Mouse (Mus musculus) olfactory bulb, adult 2 months (tissue): ENCODE data around the gene Klhl29. TPM values are rescaled to one million over a fixed set of nuclear protein-coding genes. Genes with fewer than 3 reads are reported as not detected.

ENCODE experiments used
- H3K27ac ChIP-seq: fragments of 200-500 bp; 2 replicates; pipeline ENCODE4 v1.5.1; 2012; ENCODE audit warnings: low read depth, low read length; ENCODE audit not compliant: insufficient read depth
- H3K4me1 ChIP-seq: fragments of 200-500 bp; 2 replicates; pipeline ENCODE4 v1.6.1; 2012; ENCODE audit warnings: low read length; ENCODE audit not compliant: control insufficient read depth, insufficient read depth
- H3K4me3 ChIP-seq: fragments of 200-500 bp; 2 replicates; pipeline ENCODE4 v1.5.1; 2012; ENCODE audit warnings: mild to moderate bottlenecking, low read depth, low read length, moderate library complexity; ENCODE audit not compliant: insufficient read depth
- CTCF ChIP-seq: fragments of 200-500 bp; IDR thresholded peaks from 2 replicates; pipeline ENCODE4 v1.5.1; 2012; ENCODE audit warnings: low read depth, mild to moderate bottlenecking, low read length, moderate library complexity; ENCODE audit not compliant: insufficient read depth
- POLR2A ChIP-seq: fragments of 200-500 bp; IDR thresholded peaks from 2 replicates; pipeline ENCODE4 v1.6.1; 2012; ENCODE audit warnings: mild to moderate bottlenecking, low read depth, low read length, moderate library complexity; ENCODE audit not compliant: insufficient read depth
- WGBS: fragments of 180-500 bp; shearing (Covaris S2); methylation state at CpG from one replicate; pipeline ENCODE4 v1.1.7; 2018; 5-methylcytosine and 5-hydroxymethylcytosine counted together
- polyA plus RNA-seq: library from polyadenylated mRNA; stranded (reverse); fragments of >200 nt; gene quantifications from 2 replicates; pipeline ENCODE4 v1.2.4, GENCODE M21; 2012; ENCODE audit warnings: low replicate concordance; ENCODE audit not compliant: missing spikeins, insufficient read depth, insufficient read length

Klhl29 gene
- polyA plus RNA-seq, 1 experiment = not detected

DNA sequence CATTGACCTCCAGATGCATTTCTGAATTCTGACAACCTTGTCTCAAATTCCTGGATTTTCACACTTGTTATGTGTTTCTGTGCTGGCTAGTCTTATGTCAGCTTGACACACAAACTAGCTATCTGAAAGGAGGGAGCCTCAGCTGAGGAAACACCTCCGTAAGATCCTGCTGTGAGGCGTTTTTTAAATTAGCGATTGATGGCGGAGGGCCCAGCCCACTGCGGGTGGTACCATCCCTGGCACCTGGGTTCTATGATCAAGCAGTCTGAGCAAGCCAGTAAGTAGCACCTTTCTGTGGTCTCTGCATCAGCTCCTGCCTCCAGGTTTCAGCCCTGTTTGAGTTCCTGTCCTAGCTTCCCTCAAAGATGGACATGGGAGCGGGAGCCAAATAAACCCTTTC lies 131.6 kb downstream of the Klhl29 start:
- Histone ChIP-seq H3K4me1 (peaks cover 56% of the 10 kb centered on the region), H3K4me3 (no peak overlapping the region), H3K27ac (no peak overlapping the region)
- WGBS = 59% methylated on average over 6 of the region's 6 CpGs
- TF ChIP-seq POLR2A (no peak), CTCF (no peak)

DNA sequence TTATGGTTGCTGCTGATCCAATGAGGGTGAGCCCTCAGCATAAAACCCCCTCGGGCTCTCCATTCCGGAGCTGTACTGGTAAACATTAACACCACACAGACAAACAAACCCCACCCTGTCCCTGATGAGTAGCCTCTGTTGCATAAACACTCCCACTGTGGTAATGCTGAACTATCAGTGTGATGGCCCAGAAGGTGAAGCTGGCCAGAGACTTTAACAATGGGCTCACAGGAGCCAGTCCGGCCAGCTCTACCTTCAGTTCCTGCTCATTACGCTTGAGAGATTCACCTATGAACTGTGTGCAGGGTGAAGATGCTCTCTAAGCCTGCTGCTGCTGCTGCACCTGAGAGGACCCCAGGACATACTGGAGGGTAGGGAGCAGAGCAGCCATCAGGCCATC lies 132.0 kb downstream of the Klhl29 start:
- 67% methylated on average over 4 of the region's 4 CpGs for WGBS
- Histone ChIP-seq H3K27ac (no peak overlapping the region), H3K4me3 (no peak overlapping the region), H3K4me1 (peaks cover 56% of the 10 kb centered on the region)
- TF ChIP-seq POLR2A (no peak), CTCF (no peak)

DNA sequence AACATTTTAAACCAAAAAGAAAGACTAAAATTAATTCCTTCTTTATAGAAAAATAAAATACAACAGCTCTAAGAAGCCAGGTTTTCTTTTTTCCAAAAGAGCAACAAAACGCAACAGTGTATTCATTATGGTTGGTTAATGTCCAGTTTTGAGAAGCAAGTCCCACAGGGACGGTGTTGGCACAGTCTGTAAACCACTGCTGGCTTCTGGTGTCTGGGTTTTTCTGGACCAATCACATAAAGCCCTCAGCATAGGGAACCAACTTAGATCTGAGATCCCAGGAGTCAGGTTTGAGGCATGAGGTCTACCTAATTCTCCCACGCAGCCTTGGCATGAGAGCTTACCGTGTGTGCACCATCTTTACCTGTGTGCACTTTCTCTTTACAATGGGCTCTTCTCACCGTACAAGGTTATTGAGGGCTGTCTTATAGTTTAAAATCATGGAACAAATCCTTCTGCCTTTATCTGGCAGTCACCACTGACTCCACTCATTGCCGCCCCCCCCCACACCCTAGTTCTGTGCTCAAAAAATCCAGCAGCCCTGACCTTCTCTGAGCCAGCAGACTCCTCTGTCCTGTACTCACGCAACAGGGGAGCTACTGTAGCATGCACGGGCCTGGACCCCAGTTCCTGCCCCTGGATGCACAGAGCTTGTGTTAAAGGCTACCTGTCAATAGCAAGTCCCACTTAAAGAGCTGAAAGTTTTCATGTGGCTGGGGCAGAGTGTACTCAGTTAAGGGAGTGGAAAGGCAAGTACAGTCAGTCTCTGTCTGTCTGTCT lies 132.7 kb downstream of the Klhl29 start:
- H3K4me1 ChIP-seq = peaks cover 57% of the 10 kb centered on the region
- TF ChIP-seq CTCF = no peak
- no peak overlapping the region for H3K4me3 ChIP-seq
- WGBS = 78% methylated on average over 8 of the region's 8 CpGs
- no peak overlapping the region for H3K27ac ChIP-seq

DNA sequence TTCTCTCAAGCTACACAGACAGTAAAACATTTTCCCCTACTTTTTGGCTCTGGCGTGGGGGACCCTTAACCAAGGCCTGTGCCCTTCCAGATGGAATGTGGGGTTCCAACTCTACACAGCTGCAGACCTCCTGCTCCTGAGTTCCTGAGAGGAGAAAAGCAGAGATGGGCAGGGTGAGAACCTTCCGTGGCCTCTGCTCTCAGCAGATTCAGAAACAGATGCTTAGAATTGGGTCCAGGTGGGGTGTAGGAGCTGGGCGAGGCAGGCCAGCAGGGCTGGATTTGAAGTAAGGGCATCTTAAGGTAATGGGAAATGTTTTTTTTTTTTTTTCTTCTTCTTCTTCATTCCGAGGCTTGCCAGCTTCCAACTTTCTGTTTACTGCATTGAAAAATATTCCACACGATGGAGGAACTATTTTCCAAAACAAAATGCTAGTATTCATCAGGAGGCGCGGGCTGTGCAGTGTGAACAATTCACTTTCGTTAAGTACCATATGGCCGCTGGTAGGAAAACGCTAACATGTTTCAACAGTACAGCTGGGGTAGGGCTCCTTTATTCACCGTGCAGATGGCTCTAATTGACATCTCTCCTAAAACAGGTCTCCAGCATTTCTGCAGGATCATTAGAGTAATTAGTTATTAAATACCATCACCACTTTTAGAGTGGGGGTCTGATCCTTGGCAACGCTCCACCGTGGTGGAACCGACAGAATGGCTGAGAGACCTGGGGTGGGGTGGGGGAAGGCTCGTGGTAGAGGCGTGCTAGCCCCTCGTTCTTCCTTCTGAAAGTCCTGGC lies 135.8 kb downstream of the Klhl29 start:
- H3K4me1 ChIP-seq = peaks cover 39% of the 10 kb centered on the region
- 63% methylated on average over 17 of the region's 17 CpGs for WGBS
- H3K27ac ChIP-seq = no peak overlapping the region

DNA sequence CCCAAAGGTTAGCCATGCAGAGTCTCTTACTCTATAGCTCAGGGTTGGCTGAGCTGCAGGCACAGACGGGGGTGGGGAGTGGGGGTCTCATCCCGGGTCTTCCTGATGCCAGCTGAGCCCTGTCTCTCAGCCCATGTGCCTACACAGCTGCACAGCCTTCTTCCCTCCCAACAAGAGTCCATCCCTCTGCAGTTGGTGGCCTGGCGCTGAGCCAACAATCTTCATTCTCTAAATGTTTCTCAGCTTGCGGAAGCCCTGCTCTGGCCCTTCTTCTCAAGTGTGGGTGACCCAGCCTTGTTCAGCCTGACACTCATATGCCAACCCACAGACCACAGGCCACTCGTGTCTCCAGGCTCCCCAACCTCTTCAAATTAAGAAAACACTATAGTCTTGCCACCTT lies 138.4 kb downstream of the Klhl29 start:
- 33% methylated on average over 5 of the region's 5 CpGs for WGBS

More for the DNA sequence above, 135.8 kb downstream of the Klhl29 start:
- TF ChIP-seq POLR2A (no peak), CTCF (no peak)
- no peak overlapping the region for H3K4me3 ChIP-seq

DNA sequence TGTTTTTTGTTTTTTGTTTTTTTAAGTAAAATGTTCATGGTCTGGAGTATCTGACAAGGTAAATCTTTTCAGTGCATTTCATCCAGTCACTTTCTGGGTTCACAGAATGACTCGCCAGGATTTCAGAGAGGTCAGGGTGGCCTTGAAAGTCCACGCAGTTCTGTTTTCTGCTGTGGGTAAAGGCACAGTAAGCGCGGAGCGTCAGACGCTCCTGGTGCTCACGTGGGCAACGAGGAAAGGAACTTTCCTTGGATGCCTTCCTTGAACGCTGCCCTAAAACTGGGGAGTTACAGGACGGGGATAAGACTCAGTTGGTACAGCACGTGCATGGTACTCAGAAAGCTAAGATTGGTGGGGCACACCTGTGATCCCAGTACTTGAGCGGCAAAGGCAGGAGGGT lies 139.9 kb downstream of the Klhl29 start:
- Histone ChIP-seq H3K4me1 (peaks cover 19% of the 10 kb centered on the region), H3K4me3 (no peak overlapping the region), H3K27ac (no peak overlapping the region)
- WGBS = 93% methylated on average over 12 of the region's 12 CpGs
- no peak for TF ChIP-seq CTCF
- no peak for TF ChIP-seq POLR2A

More for the DNA sequence above, 138.4 kb downstream of the Klhl29 start:
- Histone ChIP-seq H3K4me3 (no peak overlapping the region), H3K27ac (no peak overlapping the region), H3K4me1 (peaks cover 23% of the 10 kb centered on the region)
- no peak for TF ChIP-seq POLR2A
- no peak for TF ChIP-seq CTCF

DNA sequence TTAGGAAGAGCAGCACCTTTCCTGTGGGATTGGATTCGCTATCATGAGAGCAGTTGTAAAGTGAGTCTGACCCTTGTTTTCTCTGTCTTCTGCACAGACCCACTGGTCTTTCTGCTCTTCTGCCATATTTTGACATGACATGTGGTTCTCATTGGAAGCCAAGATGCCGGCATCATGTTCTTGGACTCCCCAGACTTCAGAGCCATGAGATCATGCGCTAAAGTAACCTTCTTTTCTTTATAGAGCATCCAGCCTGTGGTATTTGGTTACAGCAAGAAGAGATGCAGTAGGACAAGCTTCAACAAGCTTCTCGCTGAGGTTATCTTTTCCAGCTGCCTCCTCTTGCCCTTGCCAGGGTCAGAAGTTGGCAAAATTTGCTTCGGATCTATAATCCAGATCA lies 145.0 kb downstream of the Klhl29 start:
- H3K4me3 ChIP-seq = no peak overlapping the region
- WGBS = 97% methylated on average over 5 of the region's 5 CpGs
- TF ChIP-seq CTCF (no peak), POLR2A (no peak)
- H3K4me1 ChIP-seq = peaks cover 14% of the 10 kb centered on the region
- no peak overlapping the region for H3K27ac ChIP-seq

DNA sequence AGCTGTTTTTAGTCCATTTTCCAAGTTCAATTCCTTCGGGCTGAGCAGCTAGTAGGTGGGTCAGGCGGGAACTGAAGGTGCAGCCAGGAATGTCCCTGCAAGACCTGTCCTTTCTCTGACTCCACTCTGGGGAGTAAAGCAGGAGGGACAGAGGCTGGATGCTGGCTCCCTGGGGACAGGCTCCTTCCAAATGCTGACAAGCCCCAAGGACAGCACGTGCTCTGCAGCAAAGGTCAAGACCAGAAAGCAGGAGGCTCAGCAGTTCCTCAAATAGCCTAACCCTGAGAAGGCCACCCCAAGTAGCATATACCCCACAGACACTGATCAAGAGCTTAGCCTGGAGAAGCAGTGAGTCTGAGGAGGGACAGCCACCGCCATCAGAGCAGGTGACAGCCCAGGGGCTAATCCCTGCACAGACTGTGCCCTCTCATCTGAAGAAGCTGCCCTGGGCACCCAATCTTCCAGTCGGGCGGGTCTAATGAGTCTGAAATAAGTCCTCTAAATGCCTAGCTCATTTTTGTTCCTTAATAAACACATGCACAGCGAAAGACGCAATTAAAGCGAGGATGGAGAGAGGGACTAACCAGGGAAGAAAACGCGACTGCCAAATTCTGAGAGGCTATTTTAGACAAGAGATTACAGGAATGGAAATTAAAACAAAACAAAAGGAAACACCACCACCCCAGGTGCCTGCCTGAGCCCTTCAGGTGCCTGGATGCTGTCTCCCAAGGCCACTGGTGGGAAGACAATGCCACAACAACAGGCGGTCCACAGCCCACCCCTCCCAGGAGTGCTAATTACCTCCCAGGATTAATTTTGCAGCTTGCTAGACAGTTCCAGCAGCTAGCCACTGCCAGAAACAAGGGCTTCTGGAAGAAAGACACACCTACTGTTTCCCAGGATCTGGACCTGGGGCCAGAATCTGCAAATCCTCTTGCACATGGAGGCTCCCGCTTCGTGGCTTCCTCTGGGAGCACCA lies 148.5 kb downstream of the Klhl29 start:
- WGBS = 37% methylated on average over 14 of the region's 14 CpGs
- Histone ChIP-seq H3K4me3 (no peak overlapping the region), H3K4me1 (peaks cover 14% of the 10 kb centered on the region), H3K27ac (0 out of 2 replicates have a peak overlapping the region, but pooled peaks have one; percentile 6)
- TF ChIP-seq CTCF (no peak), POLR2A (no peak)
